Mouse (Mus musculus) retina, postnatal 7 days (tissue): ENCODE data around the gene Pcx.
A peak's percentile ranks its signal among the peaks of the same experiment; 100 is the strongest.
"Not testable (repeated sequence)": the region's sequence is repeated elsewhere in the genome, so short reads cannot be mapped to it uniquely, and the experiment has no call there.

ENCODE experiments used
- DNase-seq: peaks from one replicate; pipeline ENCODE4 v3.0.0-alpha.2; 2012; ENCODE audit warnings: low read depth, low spot score

Gene Pcx

GRCm38 (mm10) chr19:4586783-4587182 lies 76.5 kb downstream of the Pcx start:
- DNase-seq, result not testable (repeated sequence)

- DNase-seq, result no peak
These were observed 77.2 kb downstream of the Pcx start for GRCm38 (mm10) chr19:4587426-4587825.

- no peak for DNase-seq
These were observed 78.2 kb downstream of the Pcx start for GRCm38 (mm10) chr19:4588430-4588829.

- no peak for DNase-seq
These were observed 78.8 kb downstream of the Pcx start for GRCm38 (mm10) chr19:4589081-4589480.

GRCm38 (mm10) chr19:4590025-4590424 lies 79.8 kb downstream of the Pcx start:
- no peak for DNase-seq

GRCm38 (mm10) chr19:4593792-4594522 lies 83.7 kb downstream of the Pcx start:
- no peak for DNase-seq

- DNase-seq, result no peak
These were observed 85.8 kb downstream of the Pcx start for GRCm38 (mm10) chr19:4596071-4596470.

- DNase-seq, result no peak
These were observed 92.2 kb downstream of the Pcx start for GRCm38 (mm10) chr19:4602459-4602858.

GRCm38 (mm10) chr19:4603801-4604723 lies 93.8 kb downstream of the Pcx start:
- no peak for DNase-seq

- no peak for DNase-seq
These were observed 95.4 kb downstream of the Pcx start for GRCm38 (mm10) chr19:4605654-4606053.

- DNase-seq, result no peak
These were observed 97.1 kb downstream of the Pcx start for GRCm38 (mm10) chr19:4607406-4607805.

GRCm38 (mm10) chr19:4608511-4608910 lies 98.2 kb downstream of the Pcx start:
- no peak for DNase-seq

GRCm38 (mm10) chr19:4610109-4610508 lies 99.8 kb downstream of the Pcx start:
- no peak for DNase-seq

GRCm38 (mm10) chr19:4612181-4612961 lies 102.1 kb downstream of the Pcx start:
- no peak for DNase-seq

- no peak for DNase-seq
These were observed 103.4 kb downstream of the Pcx start for GRCm38 (mm10) chr19:4613464-4614304.

GRCm38 (mm10) chr19:4614305-4615150 lies 104.3 kb downstream of the Pcx start:
- DNase-seq, result no peak

- DNase-seq, result peak; percentile 72
These were observed 105.2 kb downstream of the Pcx start, which contains the start of gene Lrfn4 for GRCm38 (mm10) chr19:4615151-4616093. Gene Lrfn4, minus strand, starts transcription at chr19:4615667.

- no peak for DNase-seq
These were observed 106.3 kb downstream of the Pcx start for GRCm38 (mm10) chr19:4616546-4616945.

- DNase-seq, result no peak
These were observed 107.9 kb downstream of the Pcx start for GRCm38 (mm10) chr19:4618183-4618582.
